In the genomic region with DNA sequence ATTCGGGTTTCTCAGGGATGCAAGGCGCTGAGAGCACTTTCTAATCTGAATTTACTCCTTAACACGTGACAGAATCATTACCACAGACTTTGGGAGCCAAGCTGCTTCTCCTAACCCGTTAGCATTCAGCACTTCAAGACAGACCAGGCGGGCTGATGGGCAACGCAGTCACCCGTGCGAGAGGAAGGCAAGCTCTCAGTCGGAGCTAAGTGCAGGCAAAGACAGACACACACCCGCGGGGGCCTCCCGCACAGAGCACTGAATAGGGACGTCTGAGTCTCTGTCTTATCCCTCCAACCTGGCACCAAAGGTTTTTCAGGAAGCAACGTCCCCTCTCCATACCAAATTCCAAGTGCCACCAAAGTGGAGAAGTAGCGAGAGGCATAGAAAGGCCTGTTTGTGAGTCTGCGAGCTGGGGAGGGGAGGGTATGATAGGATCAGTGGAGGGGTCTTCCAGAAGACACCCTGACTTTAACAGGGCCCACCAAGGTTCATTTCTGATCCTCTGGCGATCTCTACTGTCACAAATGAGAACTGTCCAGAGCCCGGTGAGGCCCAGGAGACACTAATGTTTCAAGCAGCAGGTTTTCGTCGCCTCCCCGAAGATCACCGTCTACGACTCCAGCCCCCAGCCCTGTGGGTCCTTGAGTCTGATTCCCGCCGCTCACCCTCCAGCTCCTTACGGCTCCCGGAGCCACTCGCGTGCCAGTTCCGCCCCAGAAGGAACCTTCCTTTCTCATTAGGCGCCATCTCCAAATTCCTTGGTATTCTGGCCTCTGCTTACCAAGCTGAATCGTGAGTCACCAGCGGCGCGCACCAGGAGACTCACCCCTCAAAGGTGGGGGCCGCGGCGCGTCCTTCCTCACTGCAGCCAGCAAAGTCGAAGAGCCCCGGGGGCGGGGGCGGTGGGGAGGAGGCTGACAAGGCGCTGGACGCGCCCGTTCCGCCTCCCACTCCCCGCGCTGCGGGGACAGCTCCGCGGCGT, we compare ENCODE assay signal across 8 mouse cellular contexts. TPM values are rescaled to one million over a fixed set of nuclear protein-coding genes. Genes with fewer than 3 reads are reported as not detected.
DNase-seq lines count a peak whose midpoint lies in the region; ATAC-seq and TF ChIP-seq lines count a peak whose summit lies in the region.

Nkx2-2 (minus strand) TSS at position 973 of the 985 bp plus-strand sequence.

- peak within 1 kb of the TSS; percentile 37 for H3K4me3 ChIP-seq in hindbrain, embryonic 13.5 days
- H3K4me3 ChIP-seq in midbrain, postnatal 0 days (ENCODE audit: low read depth, low read length): peak within 1 kb of the TSS; percentile 40

- H3K9ac ChIP-seq in hindbrain, embryonic 13.5 days: peak within 1 kb of the TSS; percentile 39; the same call in 1 of the 2 replicates
- peak within 1 kb of the TSS; percentile 33; the same call in 1 of the 2 replicates for H3K9ac ChIP-seq in midbrain, postnatal 0 days (replicated peaks; ENCODE audit: low read length, poor library complexity, severe bottlenecking)

- peak; percentile 45; the same call in 1 of the 2 replicates for TF ChIP-seq CTCF in midbrain, postnatal 0 days (IDR thresholded peaks at IDR 0.05)

- peak within 1 kb of the TSS; percentile 59 for H3K4me2 ChIP-seq in hindbrain, embryonic 13.5 days
- peak within 1 kb of the TSS; percentile 63 for H3K4me2 ChIP-seq in midbrain, postnatal 0 days (ENCODE audit: low read depth, low read length, poor library complexity, severe bottlenecking)

- H3K27me3 ChIP-seq in hindbrain, embryonic 13.5 days: peaks cover 96% of the 10 kb centered on the region
- H3K27me3 ChIP-seq in midbrain, postnatal 0 days (ENCODE audit: insufficient read depth, low read length): peaks cover 88% of the 10 kb centered on the region

- H3K27ac ChIP-seq in hindbrain, embryonic 13.5 days: no peak within 1 kb of the TSS
- H3K27ac ChIP-seq in midbrain, postnatal 0 days (ENCODE audit: low read depth, low read length): no peak within 1 kb of the TSS

- no peaks in the 10 kb centered on the region for H3K9me3 ChIP-seq in hindbrain, embryonic 13.5 days
- H3K9me3 ChIP-seq in midbrain, postnatal 0 days (ENCODE audit: low read length): no peaks in the 10 kb centered on the region

- H3K36me3 ChIP-seq in hindbrain, embryonic 13.5 days: no peaks in the 10 kb centered on the region
- H3K36me3 ChIP-seq in midbrain, postnatal 0 days (ENCODE audit: insufficient read depth, low read length): no peaks in the 10 kb centered on the region

- under 1% methylated on average over 48 of the region's 54 CpGs for WGBS in hindbrain, embryonic 13.5 days
- under 1% methylated on average over 54 of the region's 54 CpGs for WGBS in midbrain, postnatal 0 days

- peak; percentile 21; the same call in 1 of the 2 replicates for ATAC-seq in hindbrain, embryonic 13.5 days (ENCODE audit: low FRiP score)
- ATAC-seq in midbrain, postnatal 0 days (ENCODE audit: low FRiP score): peak; percentile 59; the same call in 1 of the 2 replicates
- no peak for ATAC-seq in inflammation-experienced regulatory T-cells, adult 6 months
- no peak for ATAC-seq in CD4-positive, CD25-positive, alpha-beta regulatory T cell, adult 4 months

- peak; percentile 33 to 39 for DNase-seq in layer of hippocampus, postnatal 10 days (ENCODE audit: low spot score in 2 of 2)
- DNase-seq in layer of hippocampus, adult 11-12 months (ENCODE audit: low spot score): no peak
- peak; percentile 52 for DNase-seq in embryo, embryonic 11 days
- DNase-seq in midbrain, postnatal 0 days (ENCODE audit: low spot score): peak; percentile 39
- no peak for DNase-seq in left cerebral cortex, adult 11 months (ENCODE audit: low spot score)

- H3K4me1 ChIP-seq in hindbrain, embryonic 13.5 days (replicated peaks): peaks cover 32% of the 10 kb centered on the region
- H3K4me1 ChIP-seq in midbrain, postnatal 0 days (ENCODE audit: insufficient read depth, low read length): peaks cover 8% of the 10 kb centered on the region

RNA-seq across cellular contexts. Expression of gene Nkx2-2, which starts in this region (rescaled TPM):
- total RNA-seq in layer of hippocampus, postnatal 10 days (2021): 10 to 100 TPM; 11.7 to 15.4 TPM
- polyA plus RNA-seq in hindbrain, embryonic 13.5 days (2015; fragmentation: Nextera tagmentation; extraction: Ambion mirVana): 1.4 and 2.6 TPM in 2 replicates
- total RNA-seq in midbrain, postnatal 0 days (2014; rRNA removed): 25.8 and 34.8 TPM in 2 replicates
- 11.8 and 12.9 TPM in 2 replicates for polyA plus RNA-seq in midbrain, postnatal 0 days (2015; fragmentation: Nextera tagmentation; extraction: Ambion mirVana)
- not detected for polyA plus RNA-seq in inflammation-experienced regulatory T-cells, adult 6 months (2017; shearing (Covaris generic))
- polyA plus RNA-seq in CD4-positive, CD25-positive, alpha-beta regulatory T cell, adult 4 months (2017; shearing (Covaris generic)): not detected

Comparison
In these comparisons a context has a peak if more than half of its experiments do, and no peak if none do; other contexts are left out.
1. DNase-seq: peak in layer of hippocampus, postnatal 10 days (2 of 2), embryo, embryonic 11 days (single experiment) and midbrain, postnatal 0 days (single experiment); none in layer of hippocampus, adult 11-12 months (single experiment) and left cerebral cortex, adult 11 months (single experiment).
2. ATAC-seq: peak in hindbrain, embryonic 13.5 days (single experiment) and midbrain, postnatal 0 days (single experiment); none in inflammation-experienced regulatory T-cells, adult 6 months (single experiment) and CD4-positive, CD25-positive, alpha-beta regulatory T cell, adult 4 months (single experiment).